In genomic region chr8:13756982-13757804, GRCm38 (mm10) we compare ENCODE assay signal across 8 mouse cellular contexts. TPM values are rescaled to one million over a fixed set of nuclear protein-coding genes. Genes with fewer than 3 reads are reported as not detected.
DNase-seq lines count a peak whose midpoint lies in the region; ATAC-seq and TF ChIP-seq lines count a peak whose summit lies in the region.

Cdc16 (plus strand) TSS chr8:13757676.

- ATAC-seq in kidney, embryonic 15.5 days (replicated peaks; ENCODE audit: low FRiP score), result peak; percentile 96
- peak; percentile 89 for ATAC-seq in monocyte, adult 5-6 weeks (replicated peaks; ENCODE audit: insufficient number of reproducible peaks, low FRiP score, low TSS enrichment, poor library complexity, severe bottlenecking)

- DNase-seq in A20 (ENCODE audit: low read depth, low spot score), result peak; percentile 93
- peak; percentile 93 for DNase-seq in heart, embryonic 10.5 days (ENCODE audit: low spot score)
- DNase-seq in liver, result peak; percentile 88
- DNase-seq in spleen, postnatal 4 days (ENCODE audit: low spot score in 2 of 2), result peak; percentile 89 to 95

- peaks cover 9% of the 10 kb centered on the region for H3K4me1 ChIP-seq in bone marrow macrophage, adult 2 months (ENCODE audit: control insufficient read depth, insufficient read depth, low read length)
- 0 out of 2 replicates have a peak, but pooled peaks cover 2% of the 10 kb centered on the region for H3K4me1 ChIP-seq in embryonic fibroblast, embryonic 13.5 days (ENCODE audit: control insufficient read depth, insufficient read depth, low read length)
- H3K4me1 ChIP-seq in heart, embryonic 10.5 days, result peaks cover 19% of the 10 kb centered on the region
- peaks cover 19% of the 10 kb centered on the region for H3K4me1 ChIP-seq in kidney, embryonic 15.5 days

- H3K9ac ChIP-seq in kidney, embryonic 15.5 days, result peak within 1 kb of the TSS; percentile 96

- H3K27me3 ChIP-seq in heart, embryonic 10.5 days (ENCODE audit: insufficient read depth, poor library complexity, severe bottlenecking), result no peaks in the 10 kb centered on the region
- H3K27me3 ChIP-seq in kidney, embryonic 15.5 days, result no peaks in the 10 kb centered on the region

- no peaks in the 10 kb centered on the region for H3K9me3 ChIP-seq in heart, embryonic 10.5 days
- H3K9me3 ChIP-seq in kidney, embryonic 15.5 days (replicated peaks), result no peaks in the 10 kb centered on the region

- WGBS in heart, embryonic 10.5 days, result 8% methylated on average over 40 of the region's 40 CpGs
- 7% methylated on average over 40 of the region's 40 CpGs for WGBS in kidney, embryonic 15.5 days

- H3K27ac ChIP-seq in bone marrow macrophage, adult 2 months (ENCODE audit: insufficient read depth, low read depth, low read length), result peak within 1 kb of the TSS; percentile 45
- peak within 1 kb of the TSS; percentile 74 for H3K27ac ChIP-seq in embryonic fibroblast, embryonic 13.5 days (ENCODE audit: insufficient read depth, low read length)
- H3K27ac ChIP-seq in heart, embryonic 10.5 days, result peak within 1 kb of the TSS; percentile 97
- H3K27ac ChIP-seq in kidney, embryonic 15.5 days, result peak within 1 kb of the TSS; percentile 93

- TF ChIP-seq CTCF in bone marrow macrophage, adult 2 months (IDR thresholded peaks at IDR 0.05; ENCODE audit: low read depth, low read length), result no peak
- no peak for TF ChIP-seq CTCF in embryonic fibroblast, embryonic 13.5 days (IDR thresholded peaks at IDR 0.05; ENCODE audit: borderline replicate concordance, insufficient read depth, low read length)

- H3K4me3 ChIP-seq in bone marrow macrophage, adult 2 months (ENCODE audit: insufficient read depth, low read length), result peak within 1 kb of the TSS; percentile 91
- H3K4me3 ChIP-seq in embryonic fibroblast, embryonic 13.5 days (ENCODE audit: insufficient read depth, low read length), result peak within 1 kb of the TSS; percentile 95
- peak within 1 kb of the TSS; percentile 100 for H3K4me3 ChIP-seq in heart, embryonic 10.5 days
- peak within 1 kb of the TSS; percentile 99 for H3K4me3 ChIP-seq in kidney, embryonic 15.5 days (replicated peaks)

- H3K4me2 ChIP-seq in kidney, embryonic 15.5 days, result peak within 1 kb of the TSS; percentile 82

- no peak for TF ChIP-seq POLR2A in bone marrow macrophage, adult 2 months (IDR thresholded peaks at IDR 0.05; ENCODE audit: borderline replicate concordance, low read depth, low read length)
- peak; percentile 73 for TF ChIP-seq POLR2A in embryonic fibroblast, embryonic 13.5 days (IDR thresholded peaks at IDR 0.05; ENCODE audit: low read depth, low read length)

- H3K36me3 ChIP-seq in heart, embryonic 10.5 days, result peaks cover 22% of the 10 kb centered on the region
- H3K36me3 ChIP-seq in kidney, embryonic 15.5 days, result peaks cover 18% of the 10 kb centered on the region

RNA-seq across cellular contexts. Expression of gene Cdc16, which starts in this region (rescaled TPM):
- polyA plus RNA-seq in bone marrow macrophage, adult 2 months (2012; ENCODE audit: insufficient read depth, insufficient read length, missing spikeins), result 32.6 and 36.2 TPM in 2 replicates
- 123 and 140 TPM in 2 replicates for polyA plus RNA-seq in embryonic fibroblast, embryonic 13.5 days (2011; ENCODE audit: insufficient read length, low read depth, missing spikeins)
- 160 and 186 TPM in 2 replicates for polyA plus RNA-seq in heart, embryonic 10.5 days (2016; fragmentation: Nextera tagmentation; extraction: Ambion mirVana)
- polyA plus RNA-seq in kidney, embryonic 15.5 days (2015; fragmentation: Nextera tagmentation; extraction: Ambion mirVana), result 178 and 184 TPM in 2 replicates
- total RNA-seq in monocyte, adult 5-6 weeks (2017), result 26.3 to 45.9 TPM (median 30.8 TPM) in 3 replicates

Comparison
In these comparisons a context has a peak if more than half of its experiments do, and no peak if none do; other contexts are left out.
1. Peak in every context shown above with its lines: DNase-seq, ATAC-seq, H3K4me3 ChIP-seq and H3K27ac ChIP-seq.
2. H3K27ac ChIP-seq: peak in every context shown above with its lines; median percentile 97 in heart, embryonic 10.5 days; 93 in kidney, embryonic 15.5 days; 74 in embryonic fibroblast, embryonic 13.5 days; 45 in bone marrow macrophage, adult 2 months.